Mouse (Mus musculus) gastrocnemius, postnatal 4 days (tissue): ENCODE results near the gene Rbpms2. TPM values are rescaled to one million over a fixed set of nuclear protein-coding genes. Genes with fewer than 3 reads are reported as not detected.

Experiments used
- DNase-seq, 2 experiments: peaks; one replicate each; pipeline ENCODE4 v3.0.0; 2021 to 2022; ENCODE audit warnings: low spot score in 2 of 2, mixed read lengths in 2 of 2
- total RNA-seq, 2 experiments: library from RNA; stranded (reverse); gene quantifications; 2 replicates each; pipeline ENCODE4 v1.2.3; 2021

The Rbpms2 gene
- total RNA-seq, 2 experiments from 2014 or later = 5.1 to 5.6 TPM

DNA sequence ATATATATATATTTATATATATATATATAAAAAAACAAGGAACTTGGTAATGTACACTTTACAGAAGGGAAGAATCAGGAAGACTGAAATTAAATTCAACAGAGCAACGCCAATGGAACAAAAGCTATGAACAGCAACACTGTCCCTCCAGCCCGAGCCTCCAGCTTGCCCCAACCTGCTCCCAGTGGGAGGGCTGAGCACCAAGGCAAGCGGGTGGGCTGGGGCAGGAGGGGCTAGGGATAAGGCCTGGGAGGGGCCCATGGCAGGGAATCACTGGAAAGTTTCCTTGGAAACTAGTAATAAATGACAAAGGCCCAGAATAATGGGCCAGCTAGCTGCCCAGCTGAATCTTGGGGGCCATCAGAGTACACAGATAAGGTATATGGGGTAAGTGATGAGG, 63.0 kb downstream of the Rbpms2 start:
- DNase-seq = no peak

DNA sequence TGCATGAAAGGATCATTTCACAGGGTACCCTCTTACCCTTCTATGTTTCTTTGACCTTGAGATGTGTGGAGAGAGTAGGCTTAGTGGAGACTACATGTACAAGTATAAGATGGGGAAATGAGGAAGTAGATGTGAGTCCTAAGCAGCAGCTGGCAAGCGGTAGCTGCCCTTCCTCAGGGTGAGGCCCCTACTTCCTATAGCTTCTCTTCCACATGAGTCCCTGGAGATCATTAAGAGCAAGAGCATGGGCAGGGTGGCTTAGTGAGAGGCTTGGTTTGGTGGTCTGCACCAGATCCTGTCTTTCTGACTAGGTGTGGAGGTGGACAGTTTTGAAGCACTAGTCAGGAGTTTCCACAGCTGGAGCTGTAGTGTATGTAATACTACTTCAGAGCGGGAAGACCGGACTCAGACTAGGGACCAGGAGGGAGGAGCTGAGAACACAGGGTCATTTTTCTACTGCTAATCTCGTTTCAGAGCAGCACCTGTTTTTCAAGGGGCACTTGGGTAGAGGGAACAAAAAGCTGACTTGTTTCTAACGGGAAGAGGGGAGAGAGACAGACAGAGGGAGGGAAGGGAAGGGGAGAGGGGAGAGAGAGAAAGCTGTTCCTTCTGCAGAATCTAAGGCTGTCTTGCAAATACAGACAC, 63.6 kb downstream of the Rbpms2 start:
- no peak for DNase-seq

DNA sequence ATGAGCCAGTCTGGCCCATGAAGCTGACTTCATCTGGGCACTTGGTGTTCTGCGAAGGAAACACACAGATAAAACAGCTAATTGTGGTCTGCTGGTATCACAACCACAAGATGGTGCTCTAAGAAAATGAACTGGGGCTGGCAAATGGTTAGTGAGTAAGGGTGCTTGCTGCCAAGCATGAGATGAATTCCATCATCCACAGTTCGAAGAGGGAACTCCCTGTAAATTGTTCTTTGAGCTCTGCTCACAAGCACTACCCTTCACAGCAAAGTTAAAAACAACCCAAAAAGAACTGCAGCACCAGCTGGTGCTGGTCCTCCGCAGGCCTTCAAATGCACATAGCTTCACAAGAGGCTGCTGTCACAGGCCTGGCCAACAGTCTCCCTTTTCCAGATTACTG, 66.2 kb downstream of the Rbpms2 start:
- no peak for DNase-seq

DNA sequence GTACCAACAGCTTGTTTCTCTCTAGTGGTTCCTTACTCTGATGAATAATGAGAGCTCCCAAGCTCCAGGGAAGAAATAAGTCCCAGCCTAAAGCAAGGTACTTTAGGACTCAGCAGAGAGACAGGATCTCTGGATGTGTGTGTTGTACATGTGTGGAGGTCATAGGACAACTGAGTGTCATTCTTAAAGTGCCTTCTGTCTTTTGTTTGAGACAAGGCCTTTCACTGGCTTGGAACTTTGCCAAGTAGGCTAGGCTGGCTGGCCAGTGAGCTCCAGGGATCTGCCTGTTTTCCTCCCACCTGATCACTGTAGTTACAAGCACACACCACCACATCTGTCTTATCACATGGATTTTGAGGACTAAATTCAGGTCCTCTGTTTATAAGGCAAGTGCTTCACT, 66.9 kb downstream of the Rbpms2 start:
- no peak for DNase-seq

DNA sequence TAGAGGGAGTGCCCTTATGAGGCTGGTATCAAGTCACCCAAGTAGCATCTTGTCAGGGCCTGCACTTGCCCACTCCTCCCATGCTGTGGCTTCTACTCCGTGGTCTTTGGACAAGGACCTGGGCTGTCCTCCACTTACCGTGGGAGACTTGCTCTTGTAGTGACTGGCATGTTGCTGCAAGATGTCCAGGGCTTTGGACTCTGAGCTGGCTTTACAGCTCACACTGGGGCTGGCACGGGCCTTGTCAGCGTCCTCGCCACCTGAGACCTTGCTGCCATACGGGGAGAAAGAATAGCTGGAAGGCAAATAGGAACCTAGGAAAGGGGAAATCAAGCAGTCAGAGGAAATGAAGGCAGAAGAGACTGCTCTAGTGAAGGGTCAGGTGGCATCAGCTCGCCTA, 67.9 kb downstream of the Rbpms2 start:
- DNase-seq = no peak

DNA sequence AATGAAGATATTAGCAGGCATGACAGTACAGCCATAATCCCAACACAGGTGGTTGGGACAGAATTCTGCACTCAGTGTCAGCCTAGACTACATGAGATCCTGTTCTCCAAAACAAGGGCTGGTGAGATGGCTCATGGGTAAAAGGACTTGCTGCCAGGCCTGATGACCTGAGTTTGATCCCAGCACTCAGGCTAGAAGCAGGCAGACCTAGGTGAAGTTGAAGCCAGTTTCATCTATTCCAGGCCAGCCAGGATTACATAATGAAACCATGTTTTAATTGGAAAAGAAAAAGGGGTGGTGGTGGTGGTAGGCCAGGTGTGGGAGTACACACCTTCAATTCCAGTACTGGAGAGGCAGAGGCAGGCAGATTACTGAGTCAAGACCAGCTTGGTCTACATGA, 68.5 kb downstream of the Rbpms2 start:
- no peak for DNase-seq

DNA sequence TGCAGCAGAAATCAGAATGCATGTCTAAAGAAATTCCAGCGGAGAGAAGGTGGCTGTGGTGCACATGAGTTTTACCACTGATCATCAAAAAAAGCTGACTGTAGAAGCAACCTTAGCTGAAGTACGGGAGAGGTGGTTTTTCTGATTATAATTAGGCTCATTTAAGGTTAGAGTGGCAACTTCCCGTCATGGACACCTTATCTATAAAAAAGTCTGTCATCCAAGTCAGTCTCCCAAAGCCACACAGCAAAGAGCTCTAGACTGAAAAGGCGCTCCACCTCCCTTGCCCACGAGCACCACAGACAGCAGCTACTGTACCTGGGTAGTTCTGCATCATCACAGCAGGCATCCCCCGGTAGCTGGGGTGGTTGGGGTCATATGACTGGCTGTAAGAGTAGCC, 71.1 kb downstream of the Rbpms2 start:
- DNase-seq = no peak

DNA sequence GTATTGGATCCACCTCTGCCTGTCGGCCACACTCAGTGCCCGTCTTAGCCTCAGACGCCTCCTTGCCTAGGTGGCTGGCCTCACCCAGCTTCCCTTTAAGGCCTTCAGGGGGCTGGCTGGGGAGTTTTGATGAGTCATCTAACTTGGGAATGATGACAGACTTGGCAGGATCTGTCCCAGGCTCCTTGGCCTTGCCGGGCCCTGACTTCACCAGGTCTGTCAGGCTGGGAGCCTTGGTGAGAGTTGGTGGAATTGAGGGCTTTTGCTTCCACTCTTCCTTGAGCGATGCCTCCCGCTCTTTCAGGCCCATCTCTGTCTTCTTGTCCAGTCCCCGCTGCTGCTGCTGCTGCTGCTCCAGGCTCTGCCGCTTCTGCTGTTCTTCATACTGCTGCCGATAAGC, 72.8 kb downstream of the Rbpms2 start:
- DNase-seq = no peak

DNA sequence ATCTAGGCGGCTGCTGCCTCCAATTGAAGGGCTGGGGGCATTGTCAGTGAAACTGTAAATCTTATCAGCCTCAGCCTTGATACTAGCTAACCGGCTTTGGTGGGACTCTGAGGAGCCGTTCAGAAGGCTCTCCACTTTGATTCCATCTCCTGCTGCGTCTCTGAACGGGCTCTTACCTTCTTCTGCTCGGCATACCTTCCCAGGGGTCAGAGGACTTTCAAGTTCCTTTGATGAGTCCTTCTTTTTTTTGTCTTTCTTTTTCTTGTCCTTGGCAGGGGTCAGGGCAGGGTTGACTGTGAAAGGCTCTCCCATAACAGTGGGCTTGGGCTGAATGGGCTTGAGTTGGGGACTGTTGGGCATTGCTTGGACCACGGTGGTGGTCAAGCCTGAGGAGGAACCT, 73.8 kb downstream of the Rbpms2 start:
- no peak for DNase-seq

DNA sequence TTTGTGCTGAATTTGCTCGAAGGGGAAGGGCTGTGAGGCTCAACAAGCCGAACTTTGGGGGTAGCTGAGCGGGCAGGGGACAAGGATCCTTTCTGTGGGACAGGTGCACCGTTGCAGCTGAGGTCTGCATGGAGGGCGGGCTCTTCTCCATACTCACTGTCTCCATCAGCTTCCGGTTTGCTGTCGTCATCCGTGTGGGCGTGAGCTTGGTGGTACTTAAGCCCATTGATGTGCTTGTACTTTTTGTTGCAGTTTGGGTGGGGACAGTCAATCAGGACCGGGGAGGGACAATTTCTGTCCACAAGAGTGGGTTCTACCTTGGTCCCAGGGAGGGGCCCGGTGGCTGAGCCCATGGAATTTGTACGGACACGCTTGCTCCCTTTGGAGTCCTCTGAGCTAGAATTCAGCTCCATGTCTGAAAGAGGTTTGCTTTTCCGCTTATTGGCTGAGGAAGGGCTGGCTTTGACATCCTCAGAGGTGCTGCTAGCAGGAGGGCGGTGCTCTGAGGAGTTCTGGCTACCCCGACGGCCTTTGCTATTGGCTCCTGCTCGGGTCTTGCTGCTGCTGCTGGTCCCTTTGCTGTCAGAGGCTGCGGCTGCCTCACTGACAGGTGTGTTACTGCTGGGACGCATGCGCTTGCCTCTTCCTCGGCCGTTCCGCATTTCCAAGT, 74.6 kb downstream of the Rbpms2 start:
- DNase-seq = no peak

Other genes starting within 250 kb of the Rbpms2 start
- gene Kbtbd13, start 238.0 kb upstream of the Rbpms2 start, total RNA-seq = 10 to 100 TPM; 10.2 to 10.6 TPM
- 1 to 10 TPM; 8.7 to 9.2 TPM for gene Rasl12, start 231.1 kb upstream of the Rbpms2 start, total RNA-seq
- gene Slc51b, start 206.7 kb upstream of the Rbpms2 start, total RNA-seq = not detected
- 10 to 100 TPM in 1 of 2 experiments, 1 to 10 TPM in 1; 9.5 to 10.3 TPM for gene Mtfmt, start 193.9 kb upstream of the Rbpms2 start, total RNA-seq
- gene Spg21, start 168.7 kb upstream of the Rbpms2 start, total RNA-seq = 10 to 100 TPM; 72.6 to 85.4 TPM
- gene Ankdd1a, start 109.5 kb upstream of the Rbpms2 start, total RNA-seq = not detected
- gene Plekho2, start 49.6 kb upstream of the Rbpms2 start, total RNA-seq = 10 to 100 TPM; 23.6 to 26.0 TPM
- gene Pif1, start 42.5 kb upstream of the Rbpms2 start, total RNA-seq = 1 to 10 TPM; 3.0 TPM
- 100 to 1,000 TPM; 232 to 238 TPM for gene Oaz2, start 38.4 kb downstream of the Rbpms2 start, total RNA-seq
- gene Zfp609, start 197.9 kb downstream of the Rbpms2 start, total RNA-seq = 10 to 100 TPM; 34.1 to 39.0 TPM